Mouse (Mus musculus) testis, adult 2 months (tissue): ENCODE data around the gene Cnot6.

Source experiments
- CTCF ChIP-seq: fragments of 200-500 bp; IDR thresholded peaks from 2 replicates; pipeline ENCODE4 v1.5.1; 2012; ENCODE audit warnings: low read depth, mild to moderate bottlenecking, inconsistent platforms, low read length, moderate library complexity; ENCODE audit not compliant: control insufficient read depth, insufficient read depth, insufficient replicate concordance
- POLR2A ChIP-seq: fragments of 200-500 bp; IDR thresholded peaks from 2 replicates; pipeline ENCODE4 v1.6.1; 2012; ENCODE audit warnings: low read depth, mild to moderate bottlenecking, inconsistent platforms, low read length, moderate library complexity; ENCODE audit not compliant: control insufficient read depth

GRCm38 (mm10) chr11:49723281-49723680, 10.8 kb upstream of the Cnot6 start:
- TF ChIP-seq POLR2A (no peak), CTCF (no peak)
